Mouse (Mus musculus) lung, postnatal 0 days (tissue): Measurements from ENCODE around the gene Gm20422. TPM values are rescaled to one million over a fixed set of nuclear protein-coding genes. Genes with fewer than 3 reads are reported as not detected.

Experiments
- ATAC-seq: fragments of 200-750 bp; cut with Nextera tagmentation; 2 replicates; pipeline ENCODE4 v1.8.0; 2017; ENCODE audit warnings: moderate library complexity
- DNase-seq: peaks from one replicate; pipeline ENCODE4 v3.0.0-alpha.2; 2016; ENCODE audit warnings: low spot score
- H3K27ac ChIP-seq: fragments of 300-500 bp; sonication (generic); 2 replicates; pipeline ENCODE4 v1.5.1; 2014; ENCODE audit warnings: antibody characterized with exemption, mild to moderate bottlenecking, low read length, mixed read lengths
- H3K27me3 ChIP-seq: fragments of 300-500 bp; sonication (generic); replicated peaks from 2 replicates; pipeline ENCODE4 v1.6.1; 2014; ENCODE audit warnings: low read length, mixed read lengths; ENCODE audit not compliant: insufficient read depth
- H3K36me3 ChIP-seq: fragments of 300-500 bp; sonication (generic); 2 replicates; pipeline ENCODE4 v1.6.1; 2014; ENCODE audit warnings: low read length, mixed read lengths; ENCODE audit not compliant: insufficient read depth
- H3K4me1 ChIP-seq: fragments of 300-500 bp; sonication (generic); 2 replicates; pipeline ENCODE4 v1.6.1; 2014; ENCODE audit warnings: antibody characterized with exemption, low read depth, low read length, mixed read lengths; ENCODE audit not compliant: insufficient read depth
- H3K4me2 ChIP-seq: fragments of 300-500 bp; sonication (generic); replicated peaks from 2 replicates; pipeline ENCODE4 v1.6.1; 2014; ENCODE audit warnings: low read depth, mild to moderate bottlenecking, low read length, moderate library complexity, mixed read lengths
- H3K4me3 ChIP-seq: fragments of 300-500 bp; sonication (generic); 2 replicates; pipeline ENCODE4 v1.5.1; 2014; ENCODE audit warnings: low read depth, low read length
- H3K9ac ChIP-seq: fragments of 300-500 bp; sonication (generic); replicated peaks from 2 replicates; pipeline ENCODE4 v1.6.1; 2014; ENCODE audit warnings: low read depth, mild to moderate bottlenecking
- H3K9me3 ChIP-seq: fragments of 300-500 bp; sonication (generic); 2 replicates; pipeline ENCODE4 v1.6.1; 2016; ENCODE audit warnings: low read length, mixed read lengths
- CTCF ChIP-seq: IDR thresholded peaks from 2 replicates; pipeline ENCODE4 v1.5.1; 2016; ENCODE audit warnings: antibody characterized with exemption, mild to moderate bottlenecking
- EP300 ChIP-seq: IDR thresholded peaks from 2 replicates; pipeline ENCODE4 v1.6.1; 2016; ENCODE audit warnings: antibody characterized with exemption, mild to moderate bottlenecking, control low read depth
- WGBS: fragments of 180-500 bp; shearing (Covaris S2); extraction: QIAGEN DNeasy Blood & Tissue Kit; methylation state at CpG from one replicate; pipeline ENCODE4 v1.1.7; 2014; 5-methylcytosine and 5-hydroxymethylcytosine counted together
- polyA plus RNA-seq: library from polyadenylated mRNA; unstranded; fragments of >200 nt; fragmentation: Nextera tagmentation; extraction: Ambion mirVana; gene quantifications from 2 replicates; pipeline ENCODE4 v1.2.1, GENCODE M21; 2015

Gene Gm20422
- polyA plus RNA-seq, 1 experiment from 2014 or later = 0.41 TPM

DNA sequence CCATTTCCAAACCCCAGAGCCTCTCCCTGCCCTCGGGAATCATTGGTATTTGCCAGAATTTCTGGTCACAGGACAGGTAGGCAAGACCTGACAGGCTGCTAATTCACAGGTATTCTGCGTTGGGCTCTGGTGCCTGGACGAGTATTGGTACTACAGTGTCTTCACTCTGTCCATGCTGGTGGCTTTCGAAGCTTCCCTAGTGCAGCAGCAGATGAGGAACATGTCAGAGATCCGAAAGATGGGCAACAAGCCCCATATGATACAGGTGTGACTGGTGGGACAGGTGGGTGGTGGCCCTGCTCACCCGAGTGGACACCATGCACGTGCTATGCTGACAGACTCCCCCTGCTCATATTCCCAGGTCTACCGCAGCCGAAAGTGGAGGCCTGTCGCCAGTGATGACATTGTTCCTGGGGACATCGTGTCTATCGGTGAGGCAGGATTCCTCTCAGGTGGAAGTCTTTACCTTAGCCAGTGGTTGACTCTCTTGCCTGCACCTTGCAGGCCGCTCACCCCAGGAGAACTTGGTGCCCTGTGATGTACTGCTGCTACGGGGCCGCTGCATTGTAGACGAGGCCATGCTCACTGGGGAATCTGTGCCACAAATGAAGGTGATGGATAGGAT is 22.1 kb upstream of the Gm20422 start:
- no peak for DNase-seq
- H3K27ac ChIP-seq = no peak overlapping the region
- WGBS = 92% methylated on average over 16 of the region's 16 CpGs

GRCm38 (mm10) chr8:69794901-69795300 is 20.2 kb upstream of the Gm20422 start:
- no peak overlapping the region for H3K9ac ChIP-seq
- TF ChIP-seq CTCF = no peak
- H3K4me3 ChIP-seq = no peak overlapping the region
- H3K4me1 ChIP-seq = peaks cover 7% of the 10 kb centered on the region; the same call in 1 of the 2 replicates
- DNase-seq (no peak), ATAC-seq (no peak)
- no peak overlapping the region for H3K4me2 ChIP-seq
- H3K9me3 ChIP-seq = no peaks in the 10 kb centered on the region
- WGBS = 95% methylated on average over 6 of the region's 6 CpGs
- peaks cover 34% of the 10 kb centered on the region for H3K36me3 ChIP-seq
- H3K27me3 ChIP-seq = no peaks in the 10 kb centered on the region
- H3K27ac ChIP-seq = no peak overlapping the region

More for the DNA sequence above, 22.1 kb upstream of the Gm20422 start:
- Histone ChIP-seq H3K9me3 (no peaks in the 10 kb centered on the region), H3K36me3 (peaks cover 48% of the 10 kb centered on the region), H3K4me3 (no peak overlapping the region), H3K4me1 (peaks cover 4% of the 10 kb centered on the region; the same call in 1 of the 2 replicates), H3K27me3 (no peaks in the 10 kb centered on the region), H3K9ac (no peak overlapping the region), H3K4me2 (no peak overlapping the region)
- ATAC-seq = no peak
- TF ChIP-seq EP300 = no peak
- no peak for TF ChIP-seq CTCF

DNA sequence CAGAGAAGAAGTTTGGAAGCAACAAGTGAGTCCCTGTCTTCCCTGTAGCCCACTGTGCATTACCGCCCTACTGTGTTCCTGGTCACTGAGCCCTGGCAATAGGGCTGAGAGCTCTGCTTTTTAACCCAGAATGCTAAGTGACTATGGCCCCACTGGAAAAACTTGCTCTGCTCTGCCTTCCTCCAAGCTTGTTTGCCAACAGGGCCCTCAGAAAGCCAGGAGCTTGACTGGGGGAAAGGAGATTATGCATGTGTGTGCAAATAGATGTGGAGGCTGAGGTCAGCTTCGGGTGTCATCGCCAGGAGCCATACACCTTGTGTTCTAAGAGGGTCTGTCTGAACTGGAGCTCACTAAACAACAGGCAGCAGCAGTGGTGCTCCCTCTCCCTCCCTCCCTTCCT is 19.4 kb upstream of the Gm20422 start:
- Histone ChIP-seq H3K27ac (no peak overlapping the region), H3K27me3 (no peaks in the 10 kb centered on the region), H3K36me3 (peaks cover 27% of the 10 kb centered on the region), H3K4me3 (no peak overlapping the region), H3K9me3 (no peaks in the 10 kb centered on the region), H3K4me1 (peaks cover 7% of the 10 kb centered on the region; the same call in 1 of the 2 replicates), H3K4me2 (no peak overlapping the region), H3K9ac (no peak overlapping the region)
- no peak for ATAC-seq
- no peak for DNase-seq
- WGBS = 94% methylated on average over 3 of the region's 3 CpGs
- TF ChIP-seq CTCF (no peak), EP300 (no peak)

DNA sequence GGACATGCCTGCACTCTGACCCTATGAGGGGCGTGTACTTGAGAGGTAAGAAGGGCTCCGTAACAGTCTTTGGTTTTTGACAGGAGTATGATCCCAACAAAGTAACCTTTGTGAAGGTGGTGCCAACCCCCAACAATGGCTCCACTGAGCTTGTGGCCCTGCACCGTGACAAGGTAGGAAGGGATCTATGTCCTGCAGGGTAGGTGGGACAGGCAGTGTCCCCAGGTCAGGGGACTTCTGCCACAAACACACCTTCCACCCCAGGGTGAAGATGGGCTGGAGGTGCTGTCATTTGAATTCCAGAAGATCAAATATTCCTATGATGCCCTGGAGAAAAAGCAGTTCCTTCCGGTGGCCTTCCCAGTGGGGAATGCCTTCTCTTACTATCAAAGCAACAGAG is 19.0 kb upstream of the Gm20422 start:
- H3K36me3 ChIP-seq = peaks cover 23% of the 10 kb centered on the region
- WGBS = 86% methylated on average over 4 of the region's 4 CpGs
- DNase-seq = no peak

DNA sequence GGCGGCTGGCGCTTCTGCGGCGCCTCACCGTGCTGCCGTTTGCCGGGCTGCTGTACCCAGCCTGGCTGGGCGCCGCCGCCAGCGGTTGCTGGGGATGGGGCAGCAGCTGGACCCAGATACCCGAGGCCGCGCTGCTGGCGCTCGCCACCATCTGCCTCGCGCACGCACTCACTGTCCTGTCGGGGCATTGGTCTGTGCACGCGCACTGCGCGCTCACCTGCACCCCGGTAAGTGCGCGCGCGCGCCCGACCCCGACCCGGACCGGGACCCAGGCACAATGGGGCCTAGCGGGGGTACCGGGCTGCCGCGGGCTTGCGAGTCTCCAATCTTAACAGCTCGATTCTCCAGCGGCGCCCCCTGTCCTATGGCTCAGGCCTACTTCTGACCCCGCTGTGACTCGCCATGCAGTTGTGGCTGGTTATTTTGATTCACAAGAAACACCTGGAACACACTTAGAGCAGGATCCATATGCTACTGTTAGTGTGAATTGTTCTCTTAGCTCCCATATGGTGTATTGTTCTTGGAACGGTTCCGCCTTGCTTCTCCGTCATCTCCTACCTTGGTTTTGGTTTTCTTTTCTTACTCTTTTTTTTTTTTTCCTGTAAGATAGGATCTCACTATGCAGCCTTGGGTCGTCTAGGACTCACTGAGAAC is 16.9 kb upstream of the Gm20422 start:
- H3K27me3 ChIP-seq = no peaks in the 10 kb centered on the region
- peaks cover 7% of the 10 kb centered on the region; the same call in 1 of the 2 replicates for H3K4me1 ChIP-seq
- H3K4me3 ChIP-seq = peak overlapping the region; percentile 97
- H3K36me3 ChIP-seq = peaks cover 2% of the 10 kb centered on the region
- no peak for TF ChIP-seq EP300
- no peak for TF ChIP-seq CTCF
- H3K27ac ChIP-seq = peak overlapping the region; percentile 79
- H3K4me2 ChIP-seq = peak overlapping the region; percentile 97
- peak; percentile 68 for ATAC-seq
- H3K9me3 ChIP-seq = no peaks in the 10 kb centered on the region
- peak overlapping the region; percentile 88 for H3K9ac ChIP-seq
- DNase-seq = peak; percentile 36
- 1% methylated on average over 42 of the region's 48 CpGs for WGBS

More for the DNA sequence above, 19.0 kb upstream of the Gm20422 start:
- ATAC-seq = no peak
- H3K4me3 ChIP-seq = no peak overlapping the region
- peaks cover 7% of the 10 kb centered on the region; the same call in 1 of the 2 replicates for H3K4me1 ChIP-seq
- H3K4me2 ChIP-seq = no peak overlapping the region
- no peak for TF ChIP-seq CTCF
- TF ChIP-seq EP300 = no peak
- no peaks in the 10 kb centered on the region for H3K27me3 ChIP-seq
- no peak overlapping the region for H3K9ac ChIP-seq
- H3K9me3 ChIP-seq = no peaks in the 10 kb centered on the region
- H3K27ac ChIP-seq = no peak overlapping the region

- peak within 1 kb of the TSS; percentile 79 for H3K27ac ChIP-seq
- DNase-seq = peak; percentile 95
- no peaks in the 10 kb centered on the region; the same call in 1 of the 2 replicates for H3K36me3 ChIP-seq
- peak within 1 kb of the TSS; percentile 97 for H3K4me3 ChIP-seq
- peak within 1 kb of the TSS; percentile 97 for H3K4me2 ChIP-seq
- H3K27me3 ChIP-seq = no peaks in the 10 kb centered on the region
- no peaks in the 10 kb centered on the region for H3K9me3 ChIP-seq
- no peak for TF ChIP-seq EP300
- TF ChIP-seq CTCF = peak; percentile 28
- ATAC-seq = peak; percentile 97
- peaks cover 7% of the 10 kb centered on the region; the same call in 1 of the 2 replicates for H3K4me1 ChIP-seq
- H3K9ac ChIP-seq = peak within 1 kb of the TSS; percentile 88
- WGBS = under 1% methylated on average over 38 of the region's 38 CpGs
Measured at GRCm38 (mm10) chr8:69790773-69791367, 16.2 kb upstream of the Gm20422 start, which contains the start of the genes Atp13a1 and Zfp866. Atp13a1 (plus strand) TSS chr8:69791163. Zfp866 (minus strand) TSS chr8:69791178.
